Mouse (Mus musculus) kidney, adult 9 months (tissue): ENCODE data around the gene Twnk.
"Not testable (repeated sequence)": the region's sequence is repeated elsewhere in the genome, so short reads cannot be mapped to it uniquely, and the experiment has no call there.

ENCODE experiments used
- DNase-seq: peaks from one replicate; pipeline ENCODE4 v3.0.0; 2022

The Twnk gene

GRCm38 (mm10) chr19:45025937-45026568, 20.6 kb downstream of the Twnk start:
- no peak for DNase-seq

DNA sequence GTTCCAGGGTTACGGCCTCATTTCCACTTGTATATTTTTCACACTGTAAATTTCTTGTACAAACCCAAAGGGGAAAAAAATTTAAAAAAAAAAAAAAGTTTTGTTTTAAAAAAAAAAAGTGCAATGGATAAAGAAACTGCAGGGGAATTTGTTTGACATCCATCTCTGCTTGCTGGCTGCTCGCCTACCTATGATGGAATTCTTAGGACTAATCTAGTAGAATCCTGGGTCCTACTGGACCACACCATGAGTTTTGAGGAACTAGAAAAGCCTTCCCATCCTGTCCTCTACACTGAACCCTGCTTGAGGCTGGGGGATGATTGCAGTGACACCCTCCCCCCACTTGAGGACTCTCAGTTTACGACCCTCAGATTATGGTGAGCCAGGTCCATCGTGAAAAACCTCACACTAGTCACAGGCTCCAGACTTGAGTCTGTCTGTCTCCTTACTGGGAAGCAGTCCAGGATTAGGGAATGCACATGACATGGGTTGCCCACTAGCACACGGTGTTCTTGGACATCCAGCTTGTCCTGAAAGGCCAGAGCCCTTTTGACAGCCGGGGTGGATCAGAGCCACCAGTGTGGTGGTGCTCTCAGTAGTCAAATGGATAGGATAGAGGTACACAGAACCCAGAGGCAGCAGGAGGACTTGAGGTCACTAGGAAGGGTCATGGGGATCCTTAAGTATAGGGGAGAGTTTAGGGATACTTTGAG, 21.7 kb downstream of the Twnk start:
- no peak for DNase-seq

DNA sequence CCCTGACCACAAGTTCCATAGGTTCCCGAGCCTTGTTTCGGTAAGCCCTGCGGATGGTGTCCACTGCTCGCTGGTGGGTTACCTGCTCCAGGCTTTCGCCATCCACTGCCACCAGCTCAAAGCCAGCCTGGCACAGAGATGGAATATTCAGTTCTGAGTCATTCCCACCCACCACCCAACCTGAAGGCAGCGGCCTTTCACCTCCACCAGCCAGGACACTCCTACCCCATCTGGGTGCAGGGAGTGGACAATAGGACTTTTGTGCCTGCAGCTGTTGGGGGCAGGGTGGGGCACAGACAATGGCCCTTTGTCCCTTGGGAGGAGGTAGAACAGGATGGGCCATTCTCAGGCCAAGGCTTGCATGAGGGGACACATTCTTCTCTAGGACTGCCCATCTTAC, 22.4 kb downstream of the Twnk start:
- DNase-seq, result no peak

GRCm38 (mm10) chr19:45028746-45029145, 23.3 kb downstream of the Twnk start:
- DNase-seq, result no peak

GRCm38 (mm10) chr19:45029571-45029970, 24.1 kb downstream of the Twnk start:
- DNase-seq, result no peak

DNA sequence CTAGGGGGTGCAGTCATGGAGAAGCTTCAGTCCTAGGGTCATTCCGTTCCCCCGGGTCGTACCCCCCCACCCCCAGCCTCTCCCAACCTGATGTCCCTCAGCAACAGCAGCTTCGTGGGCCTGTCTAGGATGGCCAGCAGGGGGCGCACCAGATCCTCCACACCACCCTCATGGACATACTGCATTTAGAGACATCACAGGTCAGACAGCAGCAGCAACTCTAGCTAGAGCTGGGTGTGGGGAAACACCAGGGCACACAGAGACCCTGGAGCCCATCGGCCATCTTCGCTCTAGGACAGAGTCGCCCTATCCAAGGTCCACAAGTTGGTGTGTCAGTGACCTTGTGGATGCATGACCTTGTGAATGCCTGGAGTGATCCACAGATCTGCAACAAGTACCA, 24.6 kb downstream of the Twnk start:
- peak; percentile 65 for DNase-seq

GRCm38 (mm10) chr19:45030746-45031693, 25.6 kb downstream of the Twnk start:
- peak; percentile 92 for DNase-seq

DNA sequence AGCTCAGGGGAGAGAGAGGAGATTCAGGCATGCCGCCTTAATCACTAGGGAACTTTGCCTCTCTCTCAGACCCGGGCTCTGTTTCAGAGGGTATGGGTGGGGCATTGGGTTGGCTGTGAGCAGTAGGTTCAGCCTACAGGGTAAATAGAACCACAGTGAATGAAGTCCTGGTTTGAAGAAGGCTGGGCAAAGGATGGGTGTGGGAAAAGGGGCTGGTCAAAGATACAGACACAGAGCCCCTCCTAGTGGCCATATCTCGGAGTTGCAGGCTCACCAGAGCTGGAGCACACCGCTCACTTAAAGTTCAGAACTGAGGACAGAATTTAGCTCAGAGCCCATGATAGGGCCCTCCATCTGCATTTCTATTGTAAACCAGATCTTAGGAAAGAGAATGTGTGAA, 26.3 kb downstream of the Twnk start:
- DNase-seq, result peak; percentile 86

DNA sequence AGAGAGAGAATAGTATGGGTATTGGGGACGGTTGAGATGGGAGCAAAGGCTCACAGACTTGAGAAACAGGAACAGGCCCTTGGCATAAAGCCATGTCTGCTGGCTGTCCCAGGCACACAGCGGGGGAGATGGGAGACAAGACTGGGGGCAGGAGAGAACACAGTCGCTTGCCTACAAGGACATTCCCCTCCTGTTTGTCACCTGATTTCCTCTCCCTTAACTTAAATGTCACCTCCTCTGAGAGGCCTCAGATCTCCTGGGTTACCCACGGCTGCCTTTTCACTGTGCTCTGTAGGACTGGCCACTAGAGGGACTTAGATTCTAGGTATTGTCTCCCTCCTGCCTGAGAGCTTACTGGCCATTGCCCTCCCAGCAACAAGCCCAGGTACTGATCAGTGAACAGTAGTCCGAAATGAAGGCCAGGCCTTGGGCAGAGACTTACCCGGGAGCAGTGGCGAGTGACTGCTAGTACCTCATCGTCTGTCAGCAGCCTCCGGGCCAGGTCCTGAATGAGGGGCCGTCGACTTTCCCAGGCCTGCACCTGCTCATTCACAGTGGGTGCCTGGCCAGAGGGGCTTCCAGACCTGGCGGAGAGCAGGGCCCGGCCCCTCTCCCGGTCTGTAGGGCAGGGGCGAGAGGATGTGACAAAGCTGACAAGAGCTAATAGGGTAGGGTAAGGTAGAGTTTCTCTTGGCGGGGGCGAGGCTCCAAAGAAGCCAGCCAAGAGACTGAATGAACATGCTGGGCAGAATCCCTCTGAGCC, 27.3 kb downstream of the Twnk start:
- DNase-seq, result no peak

- DNase-seq, result peak; percentile 43
Measured at GRCm38 (mm10) chr19:45036867-45037266, 31.4 kb downstream of the Twnk start.

DNA sequence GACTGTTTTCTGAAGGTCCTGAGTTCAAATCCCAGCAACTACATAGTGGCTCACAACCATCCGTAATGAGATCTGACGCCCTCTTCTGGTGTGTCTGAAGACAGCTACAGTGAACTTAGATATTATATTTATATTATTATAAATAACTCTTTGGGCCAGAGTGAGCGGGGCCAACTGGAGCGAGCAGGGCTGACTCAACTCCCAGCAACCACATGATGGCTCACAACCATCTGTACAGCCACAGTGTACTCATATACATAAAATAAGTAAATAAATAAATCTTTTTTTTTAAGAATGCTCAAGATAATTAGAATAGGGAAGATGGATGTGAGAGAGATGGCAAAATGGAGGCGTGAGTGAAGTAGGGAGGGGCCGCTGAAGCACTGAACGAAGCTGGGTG, 32.7 kb downstream of the Twnk start:
- DNase-seq, result not testable (repeated sequence)

DNA sequence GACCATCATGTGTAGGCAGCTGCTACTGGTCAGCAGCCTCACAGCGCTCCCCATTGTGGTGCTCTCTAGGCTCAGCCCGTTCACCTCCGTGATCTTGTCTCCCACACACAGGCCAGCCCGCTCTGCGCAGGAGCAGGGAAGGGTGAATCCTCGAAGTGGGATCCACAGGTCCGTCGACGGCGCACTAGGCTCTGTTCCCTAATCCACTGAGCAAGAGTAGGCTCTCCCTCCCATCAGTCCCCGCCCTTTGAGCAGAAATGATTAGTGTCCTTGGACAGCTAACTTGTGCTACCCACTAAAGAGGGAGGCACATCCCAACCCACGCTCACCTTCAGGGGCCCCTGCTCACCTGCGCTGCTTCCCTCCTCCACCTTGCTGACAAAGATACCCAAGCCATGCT, 34.8 kb downstream of the Twnk start:
- no peak for DNase-seq

GRCm38 (mm10) chr19:45044389-45044927, 39.0 kb downstream of the Twnk start:
- no peak for DNase-seq

- no peak for DNase-seq
Measured at GRCm38 (mm10) chr19:45045236-45045635, 39.8 kb downstream of the Twnk start.

DNA sequence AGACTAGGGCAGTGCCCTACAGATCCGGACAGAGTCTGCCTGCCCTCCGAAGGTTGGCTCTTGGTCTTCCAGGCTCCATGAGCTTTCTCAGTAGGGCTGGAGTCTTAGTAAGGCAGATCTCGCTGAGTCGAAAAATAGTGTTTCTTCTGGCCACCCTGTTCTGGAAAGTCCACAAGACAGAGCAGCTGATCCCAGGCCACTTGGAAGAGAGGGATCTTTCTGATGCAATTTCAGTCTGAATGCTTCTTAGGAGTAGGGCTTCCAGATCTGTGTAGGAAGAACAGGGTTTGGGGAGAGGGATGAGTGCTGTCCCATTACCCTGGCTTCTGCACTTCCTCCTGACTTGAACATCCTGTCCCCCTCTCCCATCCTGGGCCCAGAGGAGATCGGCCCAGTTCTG, 40.2 kb downstream of the Twnk start, which contains the start of gene Pdzd7:
Gene Pdzd7 (minus strand): TSS at position 67 of the 400 bp plus-strand sequence.
- no peak for DNase-seq

DNA sequence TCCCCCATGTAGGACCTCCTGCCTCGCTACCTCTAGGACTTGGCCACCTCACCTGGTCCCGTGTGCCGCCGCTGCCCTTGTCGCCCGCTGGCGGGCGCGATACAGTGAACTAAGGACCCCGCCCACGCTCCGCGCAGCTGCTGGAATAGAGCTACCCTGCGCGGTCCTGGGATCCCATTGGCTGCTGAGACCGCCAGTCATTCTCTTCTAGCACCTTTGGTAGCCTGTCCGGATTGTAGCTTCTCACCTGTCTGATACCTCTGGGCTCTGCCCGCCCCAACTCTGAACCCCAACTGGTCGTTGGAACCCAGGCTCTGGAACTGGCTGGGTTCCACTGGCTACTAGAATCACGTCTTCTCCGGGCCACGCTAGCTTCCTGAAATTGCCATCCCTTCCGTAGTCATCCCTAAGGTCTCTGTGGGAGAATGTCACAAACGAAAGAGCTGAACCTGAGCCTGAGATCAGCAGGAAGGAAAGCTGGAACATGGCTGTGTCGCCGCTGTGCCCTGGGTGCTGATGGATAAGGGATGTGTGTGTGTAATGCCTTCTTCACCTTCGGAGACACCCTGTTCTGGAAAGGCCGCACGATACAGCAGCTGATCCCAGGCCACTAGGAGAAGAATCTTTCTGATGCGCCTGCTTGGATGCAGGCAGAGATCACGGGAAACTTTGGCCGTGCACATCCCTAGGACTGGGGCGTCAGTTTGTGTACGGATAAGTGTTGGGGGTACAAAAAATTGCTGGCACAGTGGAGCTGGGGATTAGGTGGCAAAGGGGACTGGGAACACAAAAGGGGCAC, 41.3 kb downstream of the Twnk start:
- DNase-seq, result peak; percentile 88

DNA sequence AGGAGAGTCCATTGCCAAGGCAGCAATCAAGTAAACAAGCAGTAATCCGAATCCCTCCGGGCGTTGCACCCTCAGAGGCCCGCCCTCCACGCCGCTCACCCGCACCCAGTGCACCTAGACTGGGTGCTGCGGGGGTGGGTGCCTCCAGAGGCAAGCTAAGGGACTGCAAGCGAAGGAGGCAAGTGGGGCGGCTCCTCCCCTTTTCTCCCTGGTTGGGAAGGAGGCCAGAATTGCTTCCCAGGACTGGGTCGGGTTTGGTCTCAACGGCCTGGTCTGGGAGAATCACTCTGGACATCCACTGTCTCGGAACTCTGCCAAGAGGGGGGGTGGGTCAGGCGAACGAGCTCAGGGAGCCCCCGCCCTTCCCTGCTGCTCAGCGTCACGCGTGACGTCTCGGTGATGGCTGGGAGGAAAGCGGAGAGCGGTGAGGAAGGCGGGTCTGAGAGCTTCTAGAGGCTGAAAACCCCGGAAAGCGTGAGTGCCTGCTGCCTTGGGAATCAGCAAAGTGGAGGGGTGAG, 42.0 kb downstream of the Twnk start, which contains the start of gene Sfxn3:
Gene Sfxn3 (plus strand): TSS at position 87 of the 518 bp plus-strand sequence.
- peak; percentile 93 for DNase-seq

- DNase-seq, result peak; percentile 50
Measured at GRCm38 (mm10) chr19:45047935-45048643, 42.6 kb downstream of the Twnk start.

GRCm38 (mm10) chr19:45048644-45049365, 43.3 kb downstream of the Twnk start:
- peak; percentile 33 for DNase-seq

DNA sequence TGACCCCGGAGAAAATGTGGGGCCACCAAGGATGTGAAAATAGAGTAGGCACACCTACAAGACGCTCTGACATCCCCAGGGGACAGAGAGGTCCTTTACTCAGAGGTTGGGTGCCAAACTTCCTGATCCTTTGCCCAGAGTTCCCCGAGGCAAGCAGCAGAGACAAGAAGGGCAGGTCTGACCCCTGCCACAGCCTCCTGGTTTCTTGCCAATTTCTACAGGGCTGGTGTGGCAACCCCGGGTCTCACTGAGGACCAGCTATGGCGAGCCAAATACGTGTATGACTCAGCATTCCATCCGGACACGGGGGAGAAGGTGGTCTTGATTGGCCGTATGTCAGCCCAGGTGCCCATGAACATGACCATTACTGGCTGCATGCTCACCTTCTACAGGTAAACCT, 44.1 kb downstream of the Twnk start:
- DNase-seq, result no peak
